Mouse (Mus musculus) midbrain, postnatal 0 days (tissue): ENCODE measurements at regions not wholly inside any gene's neighbourhood (a gene's known extent, or its start where the extent isn't known, plus 50 kb on each side); places are given as distances from the start of the nearest gene placed in this dataset.
A peak's percentile ranks its signal among the peaks of the same experiment; 100 is the strongest.

Experiments
- ATAC-seq: fragments of 200-750 bp; cut with Nextera tagmentation; 2 replicates; pipeline ENCODE4 v1.8.0; 2017; ENCODE audit warnings: moderate number of reproducible peaks, mild to moderate bottlenecking, moderate TSS enrichment, moderate library complexity; ENCODE audit not compliant: low FRiP score
- DNase-seq: peaks from one replicate; pipeline ENCODE4 v3.0.0-alpha.2; 2015; ENCODE audit warnings: low spot score
- H3K27ac ChIP-seq: fragments of 300-500 bp; sonication (generic); 2 replicates; pipeline ENCODE4 v1.5.1; 2014; ENCODE audit warnings: low read depth, mild to moderate bottlenecking, low read length, mixed read lengths
- H3K27me3 ChIP-seq: fragments of 300-500 bp; sonication (generic); 2 replicates; pipeline ENCODE4 v1.6.1; 2014; ENCODE audit warnings: low read length, control low read depth, mixed read lengths; ENCODE audit not compliant: insufficient read depth
- H3K36me3 ChIP-seq: fragments of 300-500 bp; sonication (generic); 2 replicates; pipeline ENCODE4 v1.6.1; 2014; ENCODE audit warnings: low read length, control low read depth, mixed read lengths; ENCODE audit not compliant: insufficient read depth
- H3K4me1 ChIP-seq: fragments of 300-500 bp; sonication (generic); 2 replicates; pipeline ENCODE4 v1.6.1; 2014; ENCODE audit warnings: mild to moderate bottlenecking, control low read depth, antibody characterized with exemption, low read length, mixed read lengths; ENCODE audit not compliant: insufficient read depth
- H3K4me2 ChIP-seq: fragments of 300-500 bp; sonication (generic); 2 replicates; pipeline ENCODE4 v1.6.1; 2014; ENCODE audit warnings: low read depth, mild to moderate bottlenecking, low read length, mixed read lengths; ENCODE audit not compliant: poor library complexity, severe bottlenecking
- H3K4me3 ChIP-seq: fragments of 300-500 bp; sonication (generic); 2 replicates; pipeline ENCODE4 v1.5.1; 2014; ENCODE audit warnings: low read depth, mild to moderate bottlenecking, low read length, moderate library complexity
- H3K9ac ChIP-seq: fragments of 300-500 bp; sonication (generic); replicated peaks from 2 replicates; pipeline ENCODE4 v1.6.1; 2014; ENCODE audit warnings: mild to moderate bottlenecking, low read length, moderate library complexity, mixed read lengths; ENCODE audit not compliant: poor library complexity, severe bottlenecking
- H3K9me3 ChIP-seq: fragments of 300-500 bp; sonication (generic); 2 replicates; pipeline ENCODE4 v1.6.1; 2016; ENCODE audit warnings: low read length, control low read depth
- CTCF ChIP-seq: IDR thresholded peaks from 2 replicates; pipeline ENCODE4 v1.5.1; 2016; ENCODE audit warnings: antibody characterized with exemption, mild to moderate bottlenecking
- WGBS: fragments of 180-500 bp; shearing (Covaris S2); extraction: QIAGEN DNeasy Blood & Tissue Kit; methylation state at CpG from one replicate; pipeline ENCODE4 v1.1.7; 2014; 5-methylcytosine and 5-hydroxymethylcytosine counted together

DNA sequence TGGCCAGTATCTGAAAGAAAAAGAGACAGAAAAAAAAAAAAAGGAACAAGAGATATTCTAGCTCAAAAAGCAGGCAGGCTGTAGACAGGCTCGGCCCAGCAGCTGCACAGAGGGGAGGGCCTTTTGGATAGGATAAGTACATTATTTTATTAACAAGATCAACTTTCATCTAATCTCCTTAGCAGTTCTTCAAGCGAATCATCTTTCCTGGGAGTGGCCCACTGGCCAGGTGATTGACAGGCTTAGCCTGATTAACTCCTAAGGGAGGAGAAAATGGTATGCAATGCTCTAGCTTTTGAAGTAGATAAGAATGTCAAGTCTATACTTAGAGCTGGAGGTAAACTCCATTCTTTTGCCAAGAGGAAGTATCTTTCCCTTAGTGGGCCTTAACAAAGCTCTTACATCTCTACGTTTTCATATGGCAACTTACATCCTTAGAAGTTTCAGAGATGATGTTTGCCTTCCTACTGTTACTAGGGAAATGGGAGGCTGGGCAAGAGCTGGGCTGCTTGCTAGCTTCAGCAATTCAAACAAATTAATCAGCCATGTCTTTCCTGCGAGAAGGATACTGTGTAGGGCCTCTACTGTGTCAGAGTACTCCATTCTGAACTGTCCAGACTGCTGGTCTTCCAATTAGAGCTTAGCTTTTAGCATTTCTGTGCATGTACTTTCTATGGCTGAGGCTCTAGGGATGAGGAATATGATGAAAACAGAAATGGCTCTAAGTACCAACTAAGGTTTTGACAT, 92.2 kb upstream of the Usp38 start:
- 14% methylated on average over 4 of the region's 4 CpGs for WGBS
- H3K4me1 ChIP-seq, result no peaks in the 10 kb centered on the region
- DNase-seq (no peak), ATAC-seq (no peak)
- no peaks in the 10 kb centered on the region for H3K27me3 ChIP-seq
- no peak overlapping the region for H3K4me2 ChIP-seq
- TF ChIP-seq CTCF, result no peak
- no peak overlapping the region for H3K9ac ChIP-seq
- H3K4me3 ChIP-seq, result no peak overlapping the region
- no peak overlapping the region for H3K27ac ChIP-seq
- no peaks in the 10 kb centered on the region for H3K9me3 ChIP-seq
- H3K36me3 ChIP-seq, result no peaks in the 10 kb centered on the region

DNA sequence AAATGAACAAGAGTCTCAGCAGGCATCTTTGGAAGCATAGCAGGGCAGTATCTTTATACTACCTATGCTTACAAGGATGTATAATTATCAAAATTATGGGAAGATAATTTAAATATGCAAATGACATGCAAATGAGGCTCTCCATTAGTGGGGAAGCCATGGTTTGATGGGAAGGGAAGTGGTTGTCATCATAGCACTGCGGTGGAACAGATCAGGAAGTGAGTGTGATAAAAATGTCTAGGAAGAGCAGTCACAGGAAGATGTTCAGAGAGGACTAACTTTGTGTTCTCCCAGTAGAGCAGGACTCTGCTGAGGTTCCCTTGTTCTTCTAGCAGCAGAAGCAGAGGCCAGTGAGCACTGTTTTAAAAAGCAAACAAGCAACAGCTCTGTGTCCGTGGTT, 84.2 kb upstream of the Usp38 start:
- no peak overlapping the region for H3K4me2 ChIP-seq
- no peaks in the 10 kb centered on the region for H3K9me3 ChIP-seq
- ATAC-seq (no peak), DNase-seq (no peak)
- no peaks in the 10 kb centered on the region for H3K36me3 ChIP-seq
- 82% methylated on average over 2 of the region's 2 CpGs for WGBS
- TF ChIP-seq CTCF, result no peak
- no peaks in the 10 kb centered on the region for H3K4me1 ChIP-seq
- no peak overlapping the region for H3K27ac ChIP-seq
- H3K27me3 ChIP-seq, result no peaks in the 10 kb centered on the region
- no peak overlapping the region for H3K9ac ChIP-seq
- no peak overlapping the region for H3K4me3 ChIP-seq

DNA sequence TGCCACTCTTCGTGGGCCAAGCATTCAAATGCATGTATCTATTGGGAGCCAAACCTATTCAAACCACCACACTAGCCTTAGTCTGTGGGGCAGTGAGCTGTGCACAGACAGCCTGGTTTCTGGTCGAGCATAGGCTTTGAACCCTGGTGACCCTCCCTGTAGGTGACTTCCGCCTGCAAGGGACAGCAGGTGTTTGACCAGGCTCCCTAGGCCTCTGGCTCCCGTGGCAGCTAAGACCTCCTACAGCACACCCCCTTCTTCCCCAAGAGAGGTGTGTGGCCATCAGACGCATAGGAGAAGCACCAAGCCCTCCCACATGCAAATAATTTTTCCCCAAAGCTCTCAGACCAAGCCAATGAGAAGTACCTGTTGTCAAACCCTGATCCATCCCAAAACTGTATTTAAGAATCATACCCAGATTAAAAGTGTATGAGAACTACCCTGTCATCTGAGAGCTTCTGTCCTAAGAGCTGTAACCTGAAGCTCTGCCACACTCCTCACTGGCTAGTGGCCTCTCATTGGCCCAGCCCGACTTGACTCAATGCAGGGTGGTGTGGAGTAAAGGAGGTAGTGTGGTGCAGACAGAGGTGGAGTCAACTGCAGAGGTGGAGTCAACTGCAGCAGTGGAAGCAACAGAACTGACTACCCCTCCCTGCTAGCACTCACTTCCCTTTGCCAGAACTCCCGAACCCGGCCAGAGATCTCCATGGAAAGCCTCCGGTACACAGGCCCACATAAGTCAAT, 82.5 kb upstream of the Usp38 start:
- H3K36me3 ChIP-seq, result no peaks in the 10 kb centered on the region
- ATAC-seq (no peak), DNase-seq (no peak)
- H3K4me2 ChIP-seq, result no peak overlapping the region
- H3K27ac ChIP-seq, result no peak overlapping the region
- H3K4me1 ChIP-seq, result no peaks in the 10 kb centered on the region
- H3K9me3 ChIP-seq, result no peaks in the 10 kb centered on the region
- no peak overlapping the region for H3K9ac ChIP-seq
- H3K4me3 ChIP-seq, result no peak overlapping the region
- TF ChIP-seq CTCF, result no peak
- no peaks in the 10 kb centered on the region for H3K27me3 ChIP-seq
- 64% methylated on average over 9 of the region's 9 CpGs for WGBS

DNA sequence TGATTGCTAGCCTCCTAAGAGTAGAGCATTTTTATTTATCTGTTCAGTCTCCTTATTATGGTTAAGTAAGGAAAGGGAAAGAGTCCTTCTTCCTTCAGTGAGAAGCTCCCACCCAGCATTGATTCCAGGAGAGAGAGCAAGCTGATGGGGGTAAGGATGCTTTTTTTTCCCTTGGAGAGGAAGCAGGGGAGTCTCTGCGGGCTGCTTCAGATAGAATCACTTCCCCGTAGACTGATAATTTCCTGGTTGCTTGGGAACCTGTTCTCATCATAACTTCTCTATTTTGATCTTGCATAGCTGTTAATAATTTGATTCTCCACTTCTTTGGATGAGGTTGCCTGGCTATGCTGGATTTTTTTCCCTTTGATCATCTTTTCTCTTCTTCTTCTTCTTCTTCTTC, 80.5 kb upstream of the Usp38 start:
- Histone ChIP-seq H3K4me3 (no peak overlapping the region), H3K27ac (no peak overlapping the region), H3K4me1 (no peaks in the 10 kb centered on the region), H3K9ac (no peak overlapping the region), H3K4me2 (no peak overlapping the region), H3K27me3 (no peaks in the 10 kb centered on the region), H3K36me3 (no peaks in the 10 kb centered on the region), H3K9me3 (no peaks in the 10 kb centered on the region)
- no peak for DNase-seq
- no peak for TF ChIP-seq CTCF
- no peak for ATAC-seq
- WGBS, result 81% methylated on average over 2 of the region's 2 CpGs

DNA sequence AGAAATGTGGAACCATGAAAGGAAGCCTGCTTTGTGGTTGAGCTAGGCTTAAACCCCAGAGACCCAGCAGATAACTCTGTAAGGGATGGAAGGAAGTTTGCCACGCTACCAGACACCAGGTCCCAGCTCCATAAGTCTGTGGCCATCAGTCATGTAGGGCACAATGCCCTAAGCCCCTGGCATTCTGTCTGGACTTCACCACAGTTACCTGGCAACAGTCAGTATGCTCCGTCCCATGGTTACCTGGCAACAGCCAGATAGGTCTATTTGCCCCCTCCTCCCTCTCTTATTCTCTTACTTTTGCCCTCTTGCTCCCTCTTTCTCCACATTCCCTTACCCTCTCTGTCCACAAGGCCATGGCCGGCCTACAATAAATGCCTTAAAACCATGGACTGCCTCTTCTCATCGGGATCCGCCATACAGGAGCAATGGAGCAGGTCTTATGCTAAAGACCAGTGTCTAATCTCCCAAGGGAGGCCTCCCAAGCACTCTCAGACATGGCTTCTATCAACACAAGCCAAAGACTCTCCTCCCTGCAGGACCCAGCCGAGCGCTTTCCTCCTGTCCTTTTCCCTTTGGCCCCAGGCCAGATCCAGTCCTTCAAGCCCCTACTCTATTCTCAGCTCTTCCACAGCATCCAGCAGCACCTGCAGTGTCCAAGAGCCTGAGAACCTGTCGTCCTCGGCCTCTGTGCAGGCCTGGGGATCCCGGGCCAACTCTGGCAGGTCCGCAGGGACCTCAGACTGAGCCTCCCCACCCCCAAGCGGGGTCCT, 66.3 kb upstream of the Usp38 start:
- peak; percentile 34; the same call in 1 of the 2 replicates for ATAC-seq
- H3K4me2 ChIP-seq, result no peak overlapping the region

DNA sequence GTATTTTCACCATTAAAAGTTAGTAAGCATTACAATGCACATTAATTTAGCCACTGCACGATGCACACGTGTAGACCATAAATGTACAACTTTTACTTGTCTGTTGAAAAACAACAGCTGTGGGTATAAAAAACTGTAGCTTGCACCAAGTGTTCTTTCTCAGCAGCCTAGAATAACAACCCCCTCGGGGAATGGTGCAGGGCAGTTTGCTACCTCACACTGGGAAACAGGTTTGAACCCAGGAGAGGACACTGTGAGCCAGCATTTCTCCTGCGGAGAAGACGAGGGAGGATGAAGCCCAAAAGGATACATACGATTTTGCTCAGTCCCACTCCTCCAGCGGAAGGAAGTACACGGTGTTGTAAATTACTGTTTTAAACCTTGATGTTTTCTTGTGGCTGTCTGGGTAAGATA, 65.2 kb upstream of the Usp38 start:
- Histone ChIP-seq H3K4me3 (no peak overlapping the region), H3K27ac (no peak overlapping the region), H3K36me3 (no peaks in the 10 kb centered on the region), H3K4me2 (no peak overlapping the region), H3K9me3 (no peaks in the 10 kb centered on the region), H3K27me3 (no peaks in the 10 kb centered on the region), H3K4me1 (no peaks in the 10 kb centered on the region), H3K9ac (no peak overlapping the region)
- WGBS, result 83% methylated on average over 8 of the region's 8 CpGs
- no peak for TF ChIP-seq CTCF
- ATAC-seq (no peak), DNase-seq (no peak)

More for the DNA sequence above, 66.3 kb upstream of the Usp38 start:
- no peaks in the 10 kb centered on the region for H3K4me1 ChIP-seq
- H3K4me3 ChIP-seq, result no peak overlapping the region
- TF ChIP-seq CTCF, result no peak
- no peak overlapping the region for H3K9ac ChIP-seq
- no peak overlapping the region for H3K27ac ChIP-seq
- H3K9me3 ChIP-seq, result no peaks in the 10 kb centered on the region
- 62% methylated on average over 12 of the region's 12 CpGs for WGBS
- no peaks in the 10 kb centered on the region for H3K36me3 ChIP-seq
- H3K27me3 ChIP-seq, result no peaks in the 10 kb centered on the region
- DNase-seq, result no peak
